Comparison of ENCODE assay signal across 23 mouse cellular contexts in genomic region chr2:135541930-135542329, GRCm38 (mm10).
"Had no signal": no experiment of that assay in that cellular context is flagged by ENCODE, and none has a peak within 500 bp of the region (broad histone marks: within the 10 kb centered on the region; RNA-seq: fewer than 3 reads in every experiment).

No protein-coding gene starts in this region.

- DNase-seq: kidney, adult 8-10 months; kidney, postnatal 10 days; kidney, postnatal 36 days; left cerebral cortex, postnatal 4 days; lung, adult 18-20 months; lung, postnatal 10 days; lung, postnatal 36 days; midbrain, embryonic 14.5 days; right cerebral cortex, adult 18-20 months; right cerebral cortex, postnatal 14 days; right cerebral cortex, postnatal 4 days; thymus, adult 2 months; thymus, postnatal 14 days; thymus, postnatal 4 days had no signal

- H3K4me2 ChIP-seq: kidney, embryonic 15.5 days; limb, embryonic 12.5 days; limb, embryonic 15.5 days; liver, embryonic 11.5 days; liver, embryonic 15.5 days; lung, embryonic 15.5 days; midbrain, embryonic 11.5 days had no signal

- H3K4me1 ChIP-seq: kidney, embryonic 15.5 days; limb, embryonic 12.5 days; limb, embryonic 15.5 days; liver, embryonic 15.5 days; megakaryocyte, embryonic 14.5 days had no signal

- H3K9me3 ChIP-seq: kidney, embryonic 15.5 days; limb, embryonic 12.5 days; limb, embryonic 15.5 days; liver, embryonic 15.5 days; lung, embryonic 15.5 days had no signal

- H3K27me3 ChIP-seq: kidney, embryonic 15.5 days; limb, embryonic 12.5 days; limb, embryonic 15.5 days; liver, embryonic 15.5 days; lung, embryonic 15.5 days; megakaryocyte, embryonic 14.5 days had no signal

- H3K27ac ChIP-seq: kidney, embryonic 15.5 days; limb, embryonic 12.5 days; limb, embryonic 15.5 days; liver, embryonic 15.5 days; lung, embryonic 15.5 days; stomach, postnatal 0 days had no signal

- H3K9ac ChIP-seq: kidney, embryonic 15.5 days; limb, embryonic 12.5 days; limb, embryonic 15.5 days; liver, embryonic 15.5 days; lung, embryonic 15.5 days had no signal

- H3K36me3 ChIP-seq: kidney, embryonic 15.5 days; limb, embryonic 12.5 days; limb, embryonic 15.5 days; liver, embryonic 15.5 days; lung, embryonic 15.5 days had no signal

- H3K4me3 ChIP-seq: kidney, embryonic 15.5 days; limb, embryonic 12.5 days; limb, embryonic 15.5 days; liver, embryonic 15.5 days; lung, embryonic 15.5 days; megakaryocyte, embryonic 14.5 days had no signal
